Mouse (Mus musculus) mature B cell (primary cell): ENCODE results near the gene Fbxw7.
"Not testable (repeated sequence)": the region's sequence is repeated elsewhere in the genome, so short reads cannot be mapped to it uniquely, and the experiment has no call there.

Source experiments
- in situ Hi-C: fragments of 300-500 bp; cut with MboI; formaldehyde crosslinking; loops from 2 replicates; pipeline ENCODE4 v1.14.3; 2019

Fbxw7 gene

GRCm38 (mm10) chr3:84826938-84827337 is 11.9 kb downstream of the Fbxw7 start:
- in situ Hi-C loops, result loop anchor here (25.0 kb wide), 1 partner anchor 140 kb away; no protein-coding TSS in a partner anchor

DNA sequence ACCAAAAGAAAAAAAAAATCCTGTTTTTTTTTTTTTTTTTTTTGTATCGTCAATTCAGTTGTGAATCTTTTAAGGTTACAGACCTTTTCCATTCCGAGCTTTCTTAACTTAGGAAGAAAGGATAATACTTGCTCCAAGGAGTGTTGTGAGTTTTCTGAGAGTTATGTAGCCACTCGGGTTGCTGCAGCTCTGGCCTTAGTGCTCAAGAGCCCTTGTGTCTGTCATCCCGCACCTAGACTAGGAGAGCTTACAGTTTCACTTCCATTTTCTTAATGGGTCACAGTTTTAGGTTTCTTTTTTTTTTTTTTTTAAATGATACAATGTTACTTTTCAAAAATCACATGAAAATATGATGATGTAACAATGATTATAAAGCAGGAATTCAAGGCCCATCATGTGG is 12.5 kb downstream of the Fbxw7 start:
- in situ Hi-C loops, result loop anchor here (25.0 kb wide), 1 partner anchor 140 kb away; no protein-coding TSS in a partner anchor

DNA sequence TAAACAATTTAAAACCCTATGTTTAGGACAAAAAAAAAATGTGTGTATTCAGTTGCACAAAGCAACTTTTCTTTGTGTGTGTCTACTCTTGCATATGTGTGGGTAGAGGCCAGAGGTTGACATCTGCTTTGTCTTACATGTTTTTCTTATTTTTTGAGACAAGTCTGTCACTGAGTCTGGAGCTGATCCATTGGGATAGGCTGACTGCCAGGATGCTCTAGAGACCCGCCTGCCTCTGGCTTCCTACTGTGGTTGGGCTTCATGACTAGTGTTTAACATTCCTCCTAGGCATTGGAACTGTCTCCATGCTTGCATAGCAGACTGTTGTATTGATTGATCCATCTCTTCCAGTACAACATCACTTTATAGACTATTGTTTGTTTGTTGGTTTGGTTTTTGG is 14.3 kb downstream of the Fbxw7 start:
- in situ Hi-C loops, result loop anchor here (25.0 kb wide), 1 partner anchor 142 kb away; no protein-coding TSS in a partner anchor

DNA sequence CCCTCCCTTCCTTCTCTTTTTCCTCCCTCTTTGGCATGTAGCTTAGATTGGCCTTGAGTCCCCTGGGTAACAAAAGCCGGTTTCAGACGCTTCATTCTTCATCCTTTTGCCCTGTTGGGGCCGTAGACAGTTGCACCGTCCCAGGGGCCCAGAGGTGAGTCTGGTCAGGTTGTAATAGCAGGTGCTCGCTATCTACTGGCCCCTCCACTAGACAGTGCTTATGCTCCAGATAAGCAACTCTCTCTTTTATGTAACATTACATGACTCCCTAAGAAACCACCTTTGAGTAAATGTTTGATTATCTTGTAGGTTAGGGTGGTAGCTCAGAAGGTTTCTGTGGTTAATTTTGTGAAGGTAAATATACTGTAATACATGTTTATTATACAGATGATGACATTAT is 21.0 kb downstream of the Fbxw7 start:
- in situ Hi-C loops, result loop anchor here (25.0 kb wide), 1 partner anchor 149 kb away; no protein-coding TSS in a partner anchor

GRCm38 (mm10) chr3:84837984-84838383 is 22.9 kb downstream of the Fbxw7 start:
- in situ Hi-C loops, result loop anchor here (25.0 kb wide), 1 partner anchor 151 kb away; no protein-coding TSS in a partner anchor

- in situ Hi-C loops, result loop anchor here (25.0 kb wide), 1 partner anchor 152 kb away; no protein-coding TSS in a partner anchor
Measured at GRCm38 (mm10) chr3:84839499-84839898, 24.4 kb downstream of the Fbxw7 start.

GRCm38 (mm10) chr3:84841271-84841670 is 26.2 kb downstream of the Fbxw7 start:
- in situ Hi-C loops, result loop anchor here (25.0 kb wide), 1 partner anchor 154 kb away; no protein-coding TSS in a partner anchor

DNA sequence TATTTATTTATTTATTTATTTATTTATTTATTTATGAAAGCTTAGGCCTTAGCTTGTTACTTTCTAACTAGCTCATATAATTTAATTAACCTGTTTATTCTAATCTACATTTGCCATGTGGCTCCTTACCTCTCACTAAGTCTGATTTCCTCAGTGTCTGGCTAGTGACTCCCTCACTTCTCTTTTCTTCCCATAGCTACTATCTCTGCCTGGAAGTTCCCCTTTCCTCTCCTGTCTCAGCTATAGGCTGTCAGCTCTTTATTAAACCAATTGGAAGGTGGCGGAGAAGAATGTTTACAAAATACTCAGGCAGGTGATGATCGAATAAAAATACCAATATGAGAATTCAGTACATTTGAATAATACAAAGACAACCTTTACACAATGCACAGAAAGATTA is 27.7 kb downstream of the Fbxw7 start:
- in situ Hi-C loops, result loop anchor here (25.0 kb wide), 1 partner anchor 155 kb away; no protein-coding TSS in a partner anchor

DNA sequence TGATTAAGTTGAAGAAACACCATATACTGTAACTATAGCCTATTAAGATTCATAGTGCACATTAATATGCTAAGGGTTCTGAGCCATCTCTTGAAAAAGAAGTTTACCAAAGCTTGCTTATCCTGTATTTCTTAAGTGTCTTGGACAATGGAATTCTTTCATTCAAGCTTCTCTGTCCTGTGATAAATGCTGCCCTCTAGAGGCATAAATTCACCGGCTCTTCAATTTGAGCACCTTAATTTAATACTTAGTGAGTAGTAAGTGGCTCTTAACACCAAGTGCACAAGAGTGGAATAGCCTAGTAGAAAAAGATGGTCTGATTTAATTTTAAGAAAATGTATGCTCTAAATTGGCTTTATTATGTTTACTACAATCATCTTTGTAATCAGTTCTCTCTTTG is 28.5 kb downstream of the Fbxw7 start:
- in situ Hi-C loops, result loop anchor here (25.0 kb wide), 1 partner anchor 156 kb away; no protein-coding TSS in a partner anchor

DNA sequence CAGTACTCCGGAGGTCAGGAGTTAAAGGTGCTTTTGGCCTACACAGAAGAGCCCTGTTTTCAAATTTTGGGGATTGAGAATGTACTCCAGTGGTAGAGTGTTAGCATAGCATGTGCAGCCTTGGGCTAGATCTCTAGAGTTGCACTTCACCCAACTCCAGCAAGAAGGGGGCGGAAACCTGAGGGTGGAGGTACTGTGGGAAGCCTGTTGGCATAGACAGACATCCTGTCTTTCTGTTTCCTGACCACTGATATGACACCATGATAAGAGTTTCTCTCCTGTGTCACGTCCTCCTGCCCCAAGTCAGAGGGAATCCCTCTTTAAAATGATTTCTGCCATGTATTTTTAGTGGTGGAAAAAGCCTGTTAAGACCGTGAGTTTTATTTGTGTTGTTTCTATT is 33.7 kb downstream of the Fbxw7 start:
- in situ Hi-C loops, result loop anchor here (25.0 kb wide), 1 partner anchor 161 kb away; no protein-coding TSS in a partner anchor

GRCm38 (mm10) chr3:84850418-84850817 is 35.4 kb downstream of the Fbxw7 start:
- in situ Hi-C loops, result no loop called here

DNA sequence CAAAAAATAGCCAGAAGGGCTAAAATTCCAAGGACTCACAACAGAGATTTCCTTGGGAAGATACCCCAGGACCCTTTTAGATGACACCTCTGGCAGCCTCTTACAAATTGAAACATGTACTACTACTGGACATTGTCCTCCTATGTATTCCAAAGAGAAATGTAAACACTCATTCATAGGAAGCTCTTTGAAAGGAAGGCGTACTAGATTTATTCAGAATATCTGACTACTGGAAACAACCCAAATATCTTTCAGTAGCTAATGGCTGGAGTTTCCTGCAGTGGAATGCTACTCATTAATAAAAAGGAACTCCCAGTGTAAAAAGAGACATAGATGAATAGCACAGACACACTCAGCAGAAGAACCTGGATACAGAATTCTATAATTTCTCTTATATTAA is 36.7 kb downstream of the Fbxw7 start:
- in situ Hi-C loops, result no loop called here

GRCm38 (mm10) chr3:84852877-84853276 is 37.8 kb downstream of the Fbxw7 start:
- in situ Hi-C loops, result no loop called here

- in situ Hi-C loops, result no loop called here
Measured at GRCm38 (mm10) chr3:84854440-84854839, 39.4 kb downstream of the Fbxw7 start.

DNA sequence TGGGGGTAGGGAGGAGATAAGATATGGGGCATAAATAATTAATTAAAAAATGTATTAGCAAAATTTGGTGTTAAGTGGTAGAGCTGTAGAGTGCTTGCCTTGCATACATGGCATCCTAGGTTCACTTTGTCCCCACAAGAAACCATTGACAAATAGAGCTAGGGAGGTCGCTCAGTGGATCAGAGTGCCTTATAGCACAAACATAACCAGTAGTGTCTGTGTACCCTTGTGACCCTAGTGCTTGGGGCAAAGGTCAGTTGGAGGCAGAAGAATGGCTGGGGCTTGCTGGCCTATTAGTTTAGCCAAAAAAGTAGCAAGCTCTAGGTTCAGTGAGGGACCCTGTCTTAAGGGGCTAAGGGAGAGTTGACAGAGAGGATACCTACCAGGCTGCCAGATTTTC is 45.6 kb downstream of the Fbxw7 start:
- in situ Hi-C loops, result no loop called here

DNA sequence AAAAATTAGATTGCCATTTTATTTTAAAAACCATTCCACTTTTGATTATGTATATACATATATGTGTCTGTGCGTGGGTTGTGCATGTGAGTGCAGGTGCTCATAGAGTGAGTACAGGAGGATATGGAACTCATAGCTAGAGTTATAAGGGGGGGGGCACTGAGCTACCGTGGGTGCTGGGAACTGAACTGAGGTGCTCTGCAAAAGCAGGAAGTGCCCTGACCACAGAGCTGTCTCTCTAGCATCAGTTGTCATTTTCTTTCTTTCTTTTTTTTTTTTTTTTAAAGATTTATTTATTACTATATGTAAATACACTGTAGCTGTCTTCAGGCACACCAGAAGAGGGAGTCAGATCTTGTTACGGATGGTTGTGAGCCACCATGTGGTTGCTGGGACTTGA is 46.7 kb downstream of the Fbxw7 start:
- in situ Hi-C loops, result not testable (repeated sequence)

DNA sequence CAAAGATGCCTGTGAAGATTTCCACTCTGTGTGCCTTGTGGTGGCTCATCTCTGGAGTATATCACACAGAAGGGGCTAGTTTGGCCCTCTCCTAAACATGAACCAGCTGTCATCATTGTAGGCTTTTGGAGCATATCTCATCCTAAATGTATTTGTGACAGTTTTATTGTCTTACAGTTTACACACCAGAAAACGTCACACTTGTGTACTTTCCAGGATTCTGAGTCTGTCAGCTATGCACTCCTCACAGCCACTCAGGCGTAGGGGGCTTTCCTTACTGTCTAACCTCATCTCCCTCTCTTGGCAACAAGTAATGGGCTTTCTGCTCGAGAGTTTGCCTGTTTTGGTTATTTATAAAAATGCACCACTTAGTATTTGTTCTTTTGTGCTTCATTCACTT is 50.6 kb downstream of the Fbxw7 start:
- in situ Hi-C loops, result no loop called here

DNA sequence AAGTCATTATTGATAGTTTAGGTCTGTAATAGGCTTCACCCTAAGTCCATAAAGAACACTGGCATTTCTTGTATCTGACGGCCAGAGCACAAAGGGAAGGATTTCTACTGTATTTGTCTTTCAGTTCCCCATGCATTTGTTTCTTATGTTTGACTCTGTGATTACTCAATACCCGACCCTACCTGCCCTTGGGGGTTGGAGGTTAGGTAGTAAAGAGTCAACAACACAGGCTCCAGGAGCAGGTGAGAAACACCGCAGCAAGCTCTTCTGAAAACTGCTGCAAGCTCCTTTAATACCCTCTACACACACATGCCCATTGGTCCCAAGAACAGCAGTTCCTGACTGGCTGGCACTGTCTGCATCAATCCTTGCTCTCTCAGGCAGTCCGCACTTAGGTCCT is 51.8 kb downstream of the Fbxw7 start:
- in situ Hi-C loops, result no loop called here

GRCm38 (mm10) chr3:84867434-84867975 is 52.4 kb downstream of the Fbxw7 start:
- in situ Hi-C loops, result no loop called here

DNA sequence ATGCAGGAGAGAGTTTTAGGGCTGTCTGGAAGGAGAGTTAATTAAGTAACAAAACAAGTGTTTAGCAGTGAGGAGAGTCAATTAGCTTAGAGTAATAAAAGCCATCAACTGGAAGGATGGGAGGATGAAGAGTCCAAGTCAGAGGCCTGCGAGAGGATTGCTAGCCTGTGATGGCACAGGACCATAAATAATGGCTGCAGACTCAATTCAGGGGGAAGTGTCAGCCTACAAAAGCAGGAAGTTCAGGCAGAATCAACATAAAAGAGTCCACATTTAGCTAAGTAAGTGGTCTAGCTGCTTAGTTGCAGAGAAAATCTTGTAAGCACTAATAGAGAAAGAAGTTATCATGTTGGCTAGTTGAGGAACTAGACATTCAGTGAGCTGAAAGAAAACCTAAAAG is 52.9 kb downstream of the Fbxw7 start:
- in situ Hi-C loops, result no loop called here

DNA sequence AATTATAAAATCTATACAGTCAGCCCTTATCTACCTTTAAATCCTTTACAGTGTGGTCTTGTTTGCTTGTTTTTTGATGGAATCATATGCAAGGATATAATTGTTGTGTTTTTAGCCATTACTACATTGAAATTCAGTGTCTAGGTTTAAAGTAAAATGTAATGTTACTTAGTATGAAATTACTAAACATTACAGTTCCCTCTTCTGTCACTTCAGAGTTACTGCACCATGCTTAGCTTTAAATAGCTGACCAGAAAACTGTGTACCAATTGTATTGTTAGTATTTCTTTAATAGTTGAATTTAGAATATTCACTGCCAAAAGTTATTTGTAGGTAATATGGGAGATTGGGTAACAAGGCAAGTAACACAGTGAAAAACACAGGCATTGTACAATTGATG is 55.1 kb downstream of the Fbxw7 start:
- in situ Hi-C loops, result no loop called here

DNA sequence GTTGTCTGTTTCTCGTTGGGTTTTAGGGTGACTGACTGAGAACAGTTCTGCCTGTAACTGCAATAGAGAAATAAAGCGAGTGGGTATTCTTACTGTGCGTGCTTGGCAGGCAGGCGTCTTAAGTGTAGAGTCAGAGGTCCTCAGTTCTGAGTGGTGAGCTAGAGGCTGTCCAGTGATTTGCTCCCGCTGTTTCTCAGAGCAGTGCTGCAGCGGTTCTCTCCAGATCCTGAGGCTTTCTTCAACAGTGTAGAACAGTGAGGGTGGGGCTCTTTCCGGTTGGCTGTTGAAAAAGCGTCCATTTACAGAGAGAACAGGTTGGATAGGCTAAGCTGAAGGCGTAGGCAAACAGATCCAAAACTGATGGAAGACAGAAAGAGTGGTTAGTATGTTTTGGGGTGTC is 60.2 kb downstream of the Fbxw7 start:
- in situ Hi-C loops, result no loop called here

DNA sequence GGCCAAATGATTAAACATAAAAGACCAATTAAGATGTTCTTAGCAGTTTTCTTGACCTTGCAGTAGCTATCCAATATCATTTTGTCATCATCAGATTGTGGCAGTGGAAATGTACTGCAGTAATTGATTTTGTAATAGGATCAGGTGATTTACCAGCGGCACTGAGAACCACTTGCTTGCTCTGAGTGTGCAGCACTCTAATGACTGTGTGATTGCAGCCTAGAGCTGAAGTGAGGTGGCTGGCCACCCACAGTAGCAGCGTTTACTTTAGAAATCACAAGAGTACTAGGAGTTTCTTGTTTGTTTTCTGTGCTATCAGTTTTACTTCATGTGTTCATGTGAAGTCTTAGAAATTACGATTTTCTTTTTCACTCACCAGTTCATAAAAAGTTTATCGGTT is 61.1 kb downstream of the Fbxw7 start:
- in situ Hi-C loops, result no loop called here
